Mouse (Mus musculus) liver, adult (tissue): Measurements from ENCODE around the gene Olfr1252.

Source experiments
- GATA4 ChIP-seq: IDR thresholded peaks from 2 replicates; pipeline ENCODE4 v1.6.1; 2014; ENCODE audit warnings: mild to moderate bottlenecking, low read length; ENCODE audit not compliant: insufficient replicate concordance

The Olfr1252 gene

DNA sequence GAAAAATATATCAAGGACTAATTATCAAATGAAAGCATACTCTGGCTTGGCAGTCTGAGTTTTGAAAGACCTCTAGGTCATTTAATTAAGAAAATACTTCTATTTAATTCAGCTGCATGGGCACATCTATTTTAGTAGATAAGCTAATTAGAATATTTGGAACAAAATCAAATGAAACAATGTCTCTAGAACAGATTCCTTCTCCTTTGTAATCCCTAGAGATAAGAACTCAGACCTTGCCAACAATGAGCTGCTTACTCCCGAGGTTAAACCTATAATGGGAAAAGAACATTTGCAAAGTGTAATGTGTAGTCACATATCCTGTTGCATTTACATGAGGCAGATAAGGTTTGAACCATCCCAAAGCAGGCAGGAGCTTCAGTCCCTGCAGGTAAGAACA, at the start of gene Olfr1252:
Olfr1252 (minus strand) TSS at position 101 of the 400 bp plus-strand sequence.
- TF ChIP-seq GATA4 = no peak

DNA sequence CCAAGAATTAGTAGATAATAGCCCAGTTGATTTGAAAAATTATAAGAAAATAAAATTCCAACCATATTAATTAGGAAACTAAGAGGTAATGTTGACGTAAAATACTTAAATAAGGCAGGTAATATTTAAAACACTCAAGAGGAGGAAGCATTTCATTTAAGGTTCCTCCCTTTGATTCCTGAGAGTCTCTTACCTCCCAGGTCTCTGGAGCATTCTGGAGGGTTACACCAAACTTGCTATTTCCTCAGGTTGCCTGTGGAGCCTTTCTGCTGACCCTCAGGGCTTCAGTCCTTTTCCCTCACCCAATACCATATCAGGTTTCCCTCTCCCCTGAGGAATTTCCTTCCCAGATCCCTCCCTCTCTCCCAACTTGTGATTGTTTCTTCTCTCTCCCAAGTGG, 32.2 kb upstream of the Olfr1252 start, which contains the start of gene Olfr1253:
Olfr1253 (minus strand) TSS at position 101 of the 400 bp plus-strand sequence.
- TF ChIP-seq GATA4 = no peak

DNA sequence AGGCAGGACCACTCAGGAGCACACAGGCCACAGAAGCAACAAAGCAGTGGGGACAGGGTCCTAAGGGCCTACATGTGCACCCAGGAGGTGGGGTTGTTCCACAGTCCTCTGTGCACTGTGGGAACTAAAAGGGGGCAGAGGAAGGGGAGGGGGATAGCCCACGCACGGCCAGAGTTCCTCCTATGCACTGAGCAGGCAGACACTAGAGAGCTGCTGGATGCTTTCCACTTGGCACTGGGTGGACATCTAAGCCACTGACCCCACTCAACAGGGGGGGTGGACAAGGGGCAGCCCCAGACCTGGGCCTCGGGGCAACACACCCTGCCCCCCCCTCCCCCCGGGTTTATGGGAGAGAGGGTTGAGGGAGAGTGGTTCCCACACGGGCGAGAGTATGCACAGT, 32.8 kb downstream of the Olfr1252 start:
- TF ChIP-seq GATA4 = no peak

DNA sequence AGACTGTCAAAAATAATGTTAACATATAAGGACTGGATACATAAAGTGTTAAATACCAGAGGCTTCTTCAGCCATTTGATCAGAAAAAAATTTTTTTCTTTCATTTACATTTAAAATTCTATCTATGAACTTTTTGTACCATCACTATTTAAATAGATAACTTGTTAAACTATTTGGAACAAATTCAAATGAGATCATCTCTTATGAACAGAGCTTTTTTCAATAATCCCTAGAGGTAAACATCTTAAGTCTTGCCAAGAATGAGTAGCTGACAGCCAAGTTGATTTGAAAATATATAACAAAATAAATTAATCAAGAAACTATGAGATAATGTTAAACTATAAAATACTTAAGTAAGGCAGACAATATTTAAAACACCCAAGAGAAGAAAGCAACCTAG, 53.0 kb downstream of the Olfr1252 start, which contains the start of gene Olfr1251:
Olfr1251 (minus strand) TSS at position 101 of the 400 bp plus-strand sequence.
- no peak for TF ChIP-seq GATA4
